Mouse (Mus musculus): ENCODE measurements around the gene Cgnl1.

DNA sequence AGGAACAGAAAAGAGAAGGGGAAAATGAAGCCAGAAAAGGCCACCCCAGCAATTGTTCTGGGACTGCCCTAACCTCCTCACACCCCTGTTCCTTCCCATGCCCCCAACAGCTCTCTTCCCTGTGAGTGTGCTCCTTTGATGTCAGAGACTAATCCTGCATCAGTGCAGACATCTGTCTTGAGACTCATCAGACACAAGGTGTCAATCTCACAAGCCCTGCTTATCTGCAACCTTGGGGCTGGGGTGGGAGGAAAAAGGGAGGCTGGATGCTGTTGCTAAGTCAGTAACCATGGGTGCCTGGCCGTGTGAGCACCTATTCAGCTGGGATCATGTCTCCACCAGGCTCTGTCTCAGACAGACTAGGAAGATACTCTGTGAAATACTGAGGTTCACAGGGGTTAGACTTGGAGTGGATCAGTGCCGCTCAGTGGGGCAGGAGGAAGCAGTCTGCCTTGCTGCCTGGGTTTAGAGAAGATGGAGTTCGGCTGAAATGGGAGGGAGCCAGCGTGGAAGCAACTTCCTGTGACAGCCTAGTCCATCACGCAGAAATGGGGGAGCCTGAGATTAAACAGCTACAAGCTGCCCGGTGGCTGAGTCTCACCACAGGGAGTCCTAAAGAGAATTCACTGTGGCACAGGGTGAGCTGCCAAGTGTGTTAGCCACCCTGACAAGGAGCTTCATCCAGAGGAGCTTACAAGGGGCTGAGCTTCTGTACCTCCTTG lies 166.3 kb downstream of the Cgnl1 start:
- TF ChIP-seq CTCF (IDR thresholded peaks at IDR 0.05; ENCODE audit: low read depth) (no peak), EP300 (IDR thresholded peaks at IDR 0.05; ENCODE audit: low read depth) (no peak)

All from liver, postnatal 0 days (tissue).